Mouse (Mus musculus) layer of hippocampus, postnatal 14 days (tissue): ENCODE data around the gene Rgs9bp. TPM values are rescaled to one million over a fixed set of nuclear protein-coding genes. Genes with fewer than 3 reads are reported as not detected.

Experiments
- DNase-seq, 2 experiments: peaks; one replicate each; pipeline ENCODE4 v3.0.0; 2021 to 2022; ENCODE audit warnings: low spot score in 2 of 2, mixed read lengths in 1 of 2
- long read RNA-seq, 2 experiments: library from polyadenylated mRNA; stranded (forward); transcript quantifications; one replicate each; pipeline ENCODE4 v2.0.0; 2021
- total RNA-seq, 2 experiments: library from RNA; stranded (reverse); gene quantifications; 2 replicates each; pipeline ENCODE4 v1.2.3; 2021

The Rgs9bp gene
- under 1 TPM; 0.51 to 0.52 TPM for total RNA-seq
- long read RNA-seq, experiment 1: 0 reads
- long read RNA-seq, experiment 2: 0 reads

GRCm38 (mm10) chr7:35585191-35586054 lies at the start of gene Rgs9bp:
Gene Rgs9bp (minus strand): TSS chr7:35585582.
- no peak for DNase-seq

DNA sequence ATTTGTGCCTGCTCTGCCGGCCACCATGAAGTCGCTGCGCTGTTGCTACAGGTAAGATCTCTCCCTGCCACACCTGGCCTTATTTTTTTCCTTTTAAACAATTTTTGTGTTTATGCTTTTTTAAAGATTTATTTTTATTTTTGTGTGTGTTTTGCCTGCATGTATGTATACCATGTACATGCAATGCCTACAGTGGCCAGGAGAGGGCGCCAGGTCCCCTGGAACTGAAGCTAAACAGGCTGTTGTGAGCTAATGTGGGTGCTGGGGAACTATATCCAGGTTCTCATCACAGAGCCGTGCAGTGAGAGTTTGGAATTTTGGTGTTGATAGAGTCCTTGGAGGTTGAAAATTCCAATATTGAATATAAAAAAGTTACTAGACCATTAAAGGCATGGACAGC lies 43.1 kb upstream of the Rgs9bp start:
- DNase-seq: no peak

DNA sequence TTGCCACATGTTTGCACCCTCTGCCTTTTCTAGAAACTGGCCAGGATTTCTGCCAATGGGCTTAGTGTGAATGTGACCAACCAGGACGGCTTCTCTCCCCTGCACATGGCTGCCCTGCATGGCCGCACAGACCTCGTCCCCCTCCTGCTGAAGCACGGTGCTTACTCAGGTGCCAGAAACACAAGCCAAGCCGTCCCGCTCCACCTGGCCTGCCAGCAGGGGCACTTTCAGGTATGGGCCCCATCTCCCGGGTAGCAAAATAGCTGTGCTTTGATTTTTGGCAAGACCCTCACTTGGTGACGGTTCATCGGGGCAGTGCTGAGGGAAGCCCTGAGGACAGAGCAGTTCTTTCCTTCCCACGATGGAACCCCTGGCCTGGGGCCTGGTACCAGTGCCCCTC lies 42.0 kb upstream of the Rgs9bp start:
- DNase-seq: no peak

DNA sequence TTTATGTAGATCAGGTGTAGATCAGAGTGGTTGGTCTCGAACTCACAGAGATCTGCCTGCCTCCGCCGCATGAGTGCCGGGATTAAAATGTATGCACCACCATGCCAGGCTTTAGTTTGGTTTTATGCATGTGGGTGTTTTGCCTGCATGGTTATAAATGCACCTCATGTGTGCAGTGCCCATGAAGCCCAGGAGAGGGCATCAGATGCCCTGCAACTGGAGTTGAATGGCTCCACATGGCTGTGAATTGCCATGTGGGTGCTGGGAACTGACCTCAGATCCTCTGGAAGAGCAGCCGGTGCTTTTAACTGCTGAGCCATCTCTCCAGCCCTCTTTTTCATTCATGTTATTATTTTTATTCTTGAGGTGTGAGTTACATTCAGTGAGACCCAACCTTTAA lies 40.7 kb upstream of the Rgs9bp start:
- DNase-seq: no peak

DNA sequence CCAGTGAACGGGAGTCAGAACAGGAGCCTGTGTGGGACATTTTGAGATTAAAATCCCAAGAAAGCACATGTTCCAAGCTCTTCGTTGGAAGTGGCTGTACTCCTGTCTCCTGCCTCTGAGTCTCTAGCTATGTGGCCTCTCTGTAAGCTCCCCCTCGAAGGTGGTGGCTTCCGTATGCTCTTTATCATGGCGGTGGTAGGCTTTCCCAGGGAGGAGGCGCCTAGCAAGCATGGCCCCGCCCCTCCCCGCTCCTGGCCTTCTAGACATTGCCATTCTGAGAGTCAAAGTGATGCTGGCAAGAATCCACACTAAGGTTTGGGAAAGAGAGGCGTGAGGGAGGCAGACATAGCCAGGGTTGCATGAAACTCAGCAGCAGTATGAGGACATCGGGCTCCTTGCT lies 37.2 kb upstream of the Rgs9bp start:
- DNase-seq: no peak

- no peak for DNase-seq
Observed at GRCm38 (mm10) chr7:35617513-35617912, 32.1 kb upstream of the Rgs9bp start.

- DNase-seq: no peak
Observed at GRCm38 (mm10) chr7:35609245-35609644, 23.9 kb upstream of the Rgs9bp start.

DNA sequence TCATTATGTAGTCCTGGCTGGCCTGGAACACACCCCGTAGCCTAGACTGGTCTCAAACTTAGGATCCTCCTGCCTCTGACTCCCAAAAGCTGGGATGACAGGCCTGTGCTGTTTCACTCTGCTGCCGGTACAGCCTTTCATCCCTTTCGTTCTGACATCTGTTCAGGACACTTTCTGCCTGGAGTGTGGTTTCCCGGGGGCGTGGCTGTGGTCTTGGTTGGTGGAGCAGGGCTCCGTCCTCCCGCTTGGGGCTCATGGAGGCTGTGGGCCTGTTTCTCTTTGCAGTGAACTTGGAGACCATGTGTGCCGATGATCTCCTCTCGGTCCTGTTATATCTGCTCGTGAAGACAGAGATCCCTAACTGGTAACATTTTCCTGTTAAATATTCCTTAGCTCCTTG lies 21.4 kb upstream of the Rgs9bp start:
- DNase-seq: no peak

DNA sequence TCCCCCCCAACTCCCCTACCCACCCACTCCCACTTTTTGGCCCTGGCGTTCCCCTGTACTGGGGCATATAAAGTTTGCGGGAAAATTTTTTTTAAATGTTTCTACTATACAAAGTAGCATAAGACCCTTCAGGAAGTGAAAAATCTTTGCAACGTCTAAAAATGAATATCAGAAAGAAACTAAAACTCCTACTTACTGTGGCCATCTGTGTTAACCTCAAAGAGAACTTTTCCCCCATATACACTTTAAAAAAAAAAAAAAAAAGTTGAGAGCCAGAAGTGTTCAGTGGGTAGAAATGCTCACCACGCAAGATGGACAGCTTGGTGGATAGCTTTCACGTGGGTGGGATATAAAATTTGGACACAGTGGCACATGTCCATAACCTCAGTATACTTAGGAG lies 17.4 kb upstream of the Rgs9bp start:
- no peak for DNase-seq

- no peak for DNase-seq
Observed at GRCm38 (mm10) chr7:35601106-35601505, 15.7 kb upstream of the Rgs9bp start.

- no peak for DNase-seq
Observed at GRCm38 (mm10) chr7:35600031-35600430, 14.6 kb upstream of the Rgs9bp start.

DNA sequence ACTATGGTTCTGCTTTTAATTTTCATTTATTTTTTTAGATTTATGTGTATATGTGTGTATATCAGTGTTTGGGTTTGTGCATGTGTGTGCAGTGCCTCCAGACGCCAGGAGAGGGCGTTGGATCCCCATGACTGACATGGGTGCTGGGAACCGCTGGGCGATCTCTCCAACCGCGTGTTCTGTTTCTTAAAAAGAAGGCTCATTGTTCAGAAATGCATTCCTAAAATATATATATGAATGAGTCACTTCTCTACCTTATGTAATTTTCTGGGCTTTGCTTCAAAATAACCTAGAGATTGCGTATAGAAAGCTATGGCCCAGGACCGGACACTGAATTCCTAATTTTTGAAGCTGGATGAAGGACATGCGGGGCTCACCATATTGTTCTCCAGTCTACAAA lies 14.1 kb upstream of the Rgs9bp start:
- DNase-seq: no peak

- DNase-seq: no peak
Observed at GRCm38 (mm10) chr7:35594311-35594710, 8.9 kb upstream of the Rgs9bp start.

GRCm38 (mm10) chr7:35590731-35591191 lies 5.4 kb upstream of the Rgs9bp start:
- DNase-seq: no peak

- DNase-seq: no peak
Observed at GRCm38 (mm10) chr7:35589485-35589884, 4.1 kb upstream of the Rgs9bp start.

DNA sequence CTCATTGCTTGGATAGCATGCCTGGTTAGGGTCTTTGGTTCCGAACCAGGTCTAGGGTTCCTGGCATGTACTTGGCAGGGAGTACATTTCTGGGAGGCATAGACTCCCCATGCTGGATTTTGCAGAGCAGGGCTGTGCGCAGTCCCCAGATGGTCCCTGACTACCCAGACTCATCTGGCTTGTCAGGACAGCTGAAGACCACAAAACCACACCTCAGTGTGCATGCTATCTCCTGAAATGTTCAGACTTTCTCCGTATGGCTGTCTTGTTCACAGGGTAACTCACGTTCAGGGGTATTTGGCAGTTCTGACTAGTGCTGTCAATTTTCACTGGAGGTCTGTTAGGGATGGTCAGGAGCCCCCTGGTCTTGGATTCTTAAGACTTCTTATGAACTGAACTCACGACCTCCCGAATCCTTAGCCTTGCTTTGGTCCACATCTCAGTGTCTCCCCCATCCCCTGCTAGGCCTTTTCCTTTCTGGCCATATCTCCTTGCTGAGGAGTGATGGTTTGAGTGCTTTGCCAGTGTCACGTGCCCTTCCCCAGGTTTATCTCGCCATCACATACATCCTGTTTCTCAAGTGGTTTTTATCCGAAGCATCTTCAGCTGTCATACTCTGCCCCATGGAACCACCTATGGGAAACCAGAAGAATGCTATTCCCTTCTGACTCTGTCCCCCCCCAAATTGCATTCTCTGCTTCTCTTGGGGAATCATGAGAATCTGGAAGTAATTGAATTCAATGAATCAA lies 3.5 kb upstream of the Rgs9bp start:
- no peak for DNase-seq

GRCm38 (mm10) chr7:35587728-35588127 lies 2.3 kb upstream of the Rgs9bp start:
- no peak for DNase-seq

GRCm38 (mm10) chr7:35586906-35587445 lies 1.6 kb upstream of the Rgs9bp start:
- no peak for DNase-seq

DNA sequence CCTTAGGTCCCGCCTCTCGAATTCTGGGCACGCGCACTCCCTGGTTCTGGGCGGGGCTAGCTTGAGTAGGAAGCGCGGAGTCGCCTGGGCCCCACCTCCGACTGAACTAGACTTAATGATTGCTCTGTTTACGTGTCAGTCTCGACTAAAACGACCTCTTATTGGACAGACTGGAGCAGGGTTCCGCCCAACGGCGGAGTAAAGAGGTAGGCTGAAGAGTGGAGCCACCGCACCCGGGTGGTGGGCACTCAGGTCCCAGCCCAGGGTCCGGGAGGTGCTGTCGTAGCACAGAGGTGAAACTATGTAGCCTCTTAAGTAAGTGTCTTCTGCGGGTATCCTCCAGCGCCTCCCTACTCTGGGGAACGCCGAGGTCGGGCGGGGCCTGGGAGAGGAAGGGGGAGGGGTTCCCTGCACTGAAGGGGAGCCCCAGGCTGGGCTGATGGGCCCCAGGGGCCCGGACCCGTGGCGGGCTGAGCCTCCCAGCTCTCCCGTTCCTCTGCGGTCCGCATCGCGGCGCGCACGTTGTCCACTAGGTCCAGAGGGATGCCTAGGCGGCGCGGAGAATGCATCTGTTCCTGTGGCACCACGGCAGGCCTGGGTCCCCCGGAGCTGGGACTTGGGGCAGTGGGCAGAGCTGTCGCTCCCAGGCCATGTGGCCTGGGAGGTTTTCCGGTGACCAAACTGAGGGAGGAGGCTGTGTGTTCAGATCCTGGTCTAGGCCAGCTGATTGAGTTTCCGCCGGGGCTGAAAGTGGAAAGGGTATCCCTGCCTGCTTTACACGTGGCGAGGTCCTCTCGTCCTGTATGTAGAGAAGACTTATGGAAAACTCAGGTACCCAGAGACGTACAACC lies 898 bp upstream of the Rgs9bp start, which contains the start of gene Ankrd27:
Gene Ankrd27 (plus strand): TSS at position 190 of the 851 bp plus-strand sequence.
- peak; percentile 97 to 98 for DNase-seq

DNA sequence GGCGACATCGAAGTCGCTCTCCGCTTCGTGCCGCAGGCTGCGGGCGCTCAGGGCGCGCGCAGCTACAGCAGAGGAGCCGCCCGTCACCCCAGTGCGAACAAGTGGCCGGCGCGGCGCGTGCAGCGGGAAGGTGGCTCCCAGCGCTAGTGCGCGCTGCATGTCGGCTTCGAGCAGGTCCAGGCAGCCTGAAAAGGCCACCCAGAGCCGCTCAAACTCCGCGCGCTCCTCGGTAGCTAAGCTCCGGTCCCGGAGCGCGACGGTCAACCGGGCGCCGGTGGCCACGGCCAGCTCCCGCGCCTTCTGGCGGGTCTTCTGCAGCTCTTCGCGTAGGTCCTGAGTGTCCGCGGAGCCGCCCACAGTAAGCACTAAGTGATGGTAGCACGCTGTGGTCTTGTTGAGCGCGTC lies 594 bp downstream of the Rgs9bp start:
- no peak for DNase-seq
